Comparison of ENCODE assay signal across 11 mouse cellular contexts in the genomic region with DNA sequence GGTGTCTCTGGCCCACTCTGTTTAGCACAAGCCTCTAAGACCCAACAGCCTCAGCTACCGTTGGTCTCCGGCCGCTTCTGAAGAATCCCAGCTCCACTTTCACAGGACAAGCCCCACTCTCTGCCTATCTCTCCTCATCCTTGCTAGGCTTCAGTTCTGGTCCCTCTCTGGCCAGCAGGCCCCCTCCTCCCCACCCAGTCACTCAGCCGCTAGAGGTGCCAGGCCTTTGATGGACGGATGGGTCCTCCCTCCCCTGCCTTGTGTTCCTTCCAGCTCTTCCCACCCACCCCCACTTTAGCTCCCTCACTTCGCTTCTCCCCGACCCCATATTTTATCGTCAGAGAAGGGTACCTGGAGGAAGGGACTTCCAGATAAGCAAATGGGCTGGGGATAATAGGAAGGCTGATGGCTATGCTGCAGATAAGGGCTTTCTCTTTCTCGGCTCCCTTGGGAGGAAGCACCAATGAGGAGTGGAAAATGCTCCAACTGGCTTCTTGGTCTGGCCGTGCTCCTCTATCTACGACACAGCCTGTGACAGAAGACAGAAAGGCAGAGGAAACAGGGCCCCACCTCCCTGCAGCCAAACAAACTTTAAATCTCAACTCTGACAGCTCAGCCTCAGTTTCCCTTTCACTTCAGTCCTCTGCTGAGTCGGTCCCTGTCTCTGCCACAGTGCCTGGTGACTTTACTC. TPM values are rescaled to one million over a fixed set of nuclear protein-coding genes. Genes with fewer than 3 reads are reported as not detected.
DNase-seq lines count a peak whose midpoint lies in the region; ATAC-seq and TF ChIP-seq lines count a peak whose summit lies in the region.
"Had no signal": no experiment of that assay in that cellular context is flagged by ENCODE, and none has a peak within 500 bp of the region (broad histone marks: within the 10 kb centered on the region; RNA-seq: fewer than 3 reads in every experiment).

No protein-coding gene starts in this region.

- 0 out of 2 replicates have a peak, but pooled peaks have one; percentile 18 for ATAC-seq in hindbrain, embryonic 14.5 days (ENCODE audit: low FRiP score)
- ATAC-seq in activated CD4-positive, CD25-positive, alpha-beta regulatory T cell, adult 4 months = no peak

- no peak overlapping the region for H3K4me2 ChIP-seq in hindbrain, embryonic 14.5 days (replicated peaks)

- H3K27me3 ChIP-seq in hindbrain, embryonic 14.5 days (ENCODE audit: control insufficient read depth, insufficient read depth, low read length) = no peaks in the 10 kb centered on the region
- H3K27me3 ChIP-seq in cerebellum, adult 2 months (ENCODE audit: control insufficient read depth, insufficient read depth, low read length) = no peaks in the 10 kb centered on the region

- WGBS in hindbrain, embryonic 14.5 days = 31% methylated on average over 12 of the region's 12 CpGs
- WGBS in lung, adult 2 months = 23% methylated on average over 12 of the region's 12 CpGs
- 37% methylated on average over 12 of the region's 12 CpGs for WGBS in cerebellum, adult 2 months

- no peaks in the 10 kb centered on the region for H3K9me3 ChIP-seq in hindbrain, embryonic 14.5 days (ENCODE audit: control insufficient read depth, low read length)

- TF ChIP-seq POLR2A in lung, adult 2 months (IDR thresholded peaks at IDR 0.05; ENCODE audit: borderline replicate concordance, extremely low read depth, low read depth, low read length) = no peak
- no peak for TF ChIP-seq POLR2A in cerebellum, adult 2 months (IDR thresholded peaks at IDR 0.05; ENCODE audit: borderline replicate concordance, insufficient read depth, low read length)

- no peak overlapping the region for H3K9ac ChIP-seq in hindbrain, embryonic 14.5 days

- no peak for TF ChIP-seq CTCF in lung, adult 2 months (IDR thresholded peaks at IDR 0.05; ENCODE audit: insufficient read depth, low read length)
- TF ChIP-seq CTCF in cerebellum, adult 2 months (IDR thresholded peaks at IDR 0.05; ENCODE audit: borderline replicate concordance, insufficient read depth, low read depth, low read length) = no peak

- peaks cover 8% of the 10 kb centered on the region for H3K36me3 ChIP-seq in hindbrain, embryonic 14.5 days (replicated peaks; ENCODE audit: control insufficient read depth, insufficient read depth)

- DNase-seq in adrenal gland, adult (ENCODE audit: inconsistent age in 2 of 2, low spot score in 1 of 2) = peak; percentile 39 to 72
- DNase-seq in adrenal gland, postnatal 10 days = no peak
- DNase-seq in MEL-GATA-1-ER (ENCODE audit: extremely low read depth, low read depth) = peak; percentile 43
- no peak for DNase-seq in hindbrain, embryonic 14.5 days (ENCODE audit: low spot score)
- DNase-seq in lung, adult 2 months = peak; percentile 15
- DNase-seq in cerebellum, adult 2 months = no peak
- DNase-seq in ovary, postnatal 10 days (ENCODE audit: low spot score) = no peak

- peak overlapping the region; percentile 62 for H3K27ac ChIP-seq in hindbrain, embryonic 14.5 days
- no peak overlapping the region for H3K27ac ChIP-seq in cerebellum, adult 2 months (ENCODE audit: insufficient read depth, low read length)

- peaks cover 13% of the 10 kb centered on the region for H3K4me1 ChIP-seq in hindbrain, embryonic 14.5 days (replicated peaks; ENCODE audit: control insufficient read depth, insufficient read depth, low read length)
- no peaks in the 10 kb centered on the region for H3K4me1 ChIP-seq in lung, adult 2 months (ENCODE audit: control insufficient read depth, insufficient read depth, low read length)
- H3K4me1 ChIP-seq in cerebellum, adult 2 months (ENCODE audit: control insufficient read depth, insufficient read depth, low read length) = no peaks in the 10 kb centered on the region

- H3K4me3 ChIP-seq in hindbrain, embryonic 14.5 days (replicated peaks; ENCODE audit: low read length) = no peak overlapping the region
- no peak overlapping the region for H3K4me3 ChIP-seq in lung, adult 2 months (replicated peaks; ENCODE audit: extremely low read depth, low read depth, low read length)
- no peak overlapping the region for H3K4me3 ChIP-seq in cerebellum, adult 2 months (replicated peaks; ENCODE audit: insufficient read depth, low read depth, low read length)
- H3K4me3 ChIP-seq: myocyte had no signal

RNA-seq across cellular contexts. Expression of a gene that starts 23.0 kb away (rescaled TPM):
- total RNA-seq in adrenal gland, postnatal 10 days (2021) = not detected
- polyA plus RNA-seq in hindbrain, embryonic 14.5 days (2014; fragmentation: Nextera tagmentation; extraction: Ambion mirVana) = not detected in 2 replicates
- not detected in 2 replicates for polyA plus RNA-seq in lung, adult 2 months (2012; rRNA removed)
- under 1 TPM in 1 of 2 experiments, not detected in 1; 0.28 TPM for polyA plus RNA-seq in activated CD4-positive, CD25-positive, alpha-beta regulatory T cell, adult 4 months (2017; shearing (Covaris generic))
- polyA plus RNA-seq in cerebellum, adult 2 months (2012; rRNA removed) = not detected in 2 replicates
- total RNA-seq: adrenal gland, adult 2 months had no signal
- polyA plus RNA-seq: adrenal gland, adult 2 months; embryonic facial prominence, embryonic 14.5 days; myocyte had no signal

RNA-seq across cellular contexts. Expression of a gene that starts 25.0 kb away (rescaled TPM):
- total RNA-seq in adrenal gland, postnatal 10 days (2021) = under 1 TPM; 0.60 to 0.76 TPM
- polyA plus RNA-seq in hindbrain, embryonic 14.5 days (2014; fragmentation: Nextera tagmentation; extraction: Ambion mirVana) = 34.8 and 35.7 TPM in 2 replicates
- 0.10 TPM in 1 of 2 replicates, not detected in the other for polyA plus RNA-seq in lung, adult 2 months (2012; rRNA removed)
- polyA plus RNA-seq in activated CD4-positive, CD25-positive, alpha-beta regulatory T cell, adult 4 months (2017; shearing (Covaris generic)) = not detected
- polyA plus RNA-seq in cerebellum, adult 2 months (2012; rRNA removed) = 19.7 and 23.5 TPM in 2 replicates
- total RNA-seq: adrenal gland, adult 2 months had no signal
- polyA plus RNA-seq: adrenal gland, adult 2 months had no signal

RNA-seq across cellular contexts. Expression of a gene that starts 28.5 kb away (rescaled TPM):
- total RNA-seq in adrenal gland, postnatal 10 days (2021) = 10 to 100 TPM; 29.3 to 41.2 TPM
- 13.7 and 15.4 TPM in 2 replicates for polyA plus RNA-seq in hindbrain, embryonic 14.5 days (2014; fragmentation: Nextera tagmentation; extraction: Ambion mirVana)
- 27.6 and 28.6 TPM in 2 replicates for polyA plus RNA-seq in lung, adult 2 months (2012; rRNA removed)
- 1 to 10 TPM; 5.7 to 9.7 TPM for polyA plus RNA-seq in activated CD4-positive, CD25-positive, alpha-beta regulatory T cell, adult 4 months (2017; shearing (Covaris generic))
- polyA plus RNA-seq in cerebellum, adult 2 months (2012; rRNA removed) = 21.7 and 23.4 TPM in 2 replicates

RNA-seq across cellular contexts. Expression of a gene that starts 33.4 kb away (rescaled TPM):
- total RNA-seq in adrenal gland, postnatal 10 days (2021) = 10 to 100 TPM in 1 of 2 experiments, 1 to 10 TPM in 1; 3.3 to 16.1 TPM
- not detected in 2 replicates for polyA plus RNA-seq in hindbrain, embryonic 14.5 days (2014; fragmentation: Nextera tagmentation; extraction: Ambion mirVana)
- 3.8 and 14.9 TPM in 2 replicates for polyA plus RNA-seq in lung, adult 2 months (2012; rRNA removed)
- not detected for polyA plus RNA-seq in activated CD4-positive, CD25-positive, alpha-beta regulatory T cell, adult 4 months (2017; shearing (Covaris generic))
- not detected in 2 replicates for polyA plus RNA-seq in cerebellum, adult 2 months (2012; rRNA removed)
- total RNA-seq: adrenal gland, adult 2 months had no signal
- polyA plus RNA-seq: adrenal gland, adult 2 months had no signal

RNA-seq across cellular contexts. Expression of a gene that starts 34.4 kb away (rescaled TPM):
- 10 to 100 TPM; 14.1 to 16.0 TPM for total RNA-seq in adrenal gland, postnatal 10 days (2021)
- polyA plus RNA-seq in hindbrain, embryonic 14.5 days (2014; fragmentation: Nextera tagmentation; extraction: Ambion mirVana) = 20.5 and 24.5 TPM in 2 replicates
- 16.3 and 19.1 TPM in 2 replicates for polyA plus RNA-seq in lung, adult 2 months (2012; rRNA removed)
- polyA plus RNA-seq in activated CD4-positive, CD25-positive, alpha-beta regulatory T cell, adult 4 months (2017; shearing (Covaris generic)) = 1 to 10 TPM; 2.7 to 3.2 TPM
- 45.1 and 49.6 TPM in 2 replicates for polyA plus RNA-seq in cerebellum, adult 2 months (2012; rRNA removed)

Comparison
In these comparisons a context has a peak if more than half of its experiments do, and no peak if none do; other contexts are left out.
1. DNase-seq: peak in adrenal gland, adult (2 of 2), MEL-GATA-1-ER (single experiment) and lung, adult 2 months (single experiment); none in adrenal gland, postnatal 10 days (single experiment), hindbrain, embryonic 14.5 days (single experiment), cerebellum, adult 2 months (0 of 2) and ovary, postnatal 10 days (single experiment).
2. RNA of a gene that starts 25.0 kb away (polyA plus RNA-seq): 34.8 to 35.7 TPM in hindbrain, embryonic 14.5 days and 19.7 to 23.5 TPM in cerebellum, adult 2 months; not detected in activated CD4-positive, CD25-positive, alpha-beta regulatory T cell, adult 4 months and 0.10 TPM in lung, adult 2 months; every median in the first group is over 10 times any median in the second.